Mouse (Mus musculus): ENCODE measurements around the gene Lrrc28. TPM values are rescaled to one million over a fixed set of nuclear protein-coding genes. Genes with fewer than 3 reads are reported as not detected.

Lrrc28 gene
- total and polyA plus RNA-seq, 2 experiments from 2014 or later, result 22.6 to 48.5 TPM

GRCm38 (mm10) chr7:67565132-67565531 is 79.9 kb downstream of the Lrrc28 start:
- WGBS, result 47% methylated on average over 1 of the region's 1 CpGs

GRCm38 (mm10) chr7:67562176-67562575 is 82.9 kb downstream of the Lrrc28 start:
- TF ChIP-seq CTCF (IDR thresholded peaks at IDR 0.05; ENCODE audit: low read depth), result no peak
- Histone ChIP-seq H3K27ac (no peak overlapping the region), H3K9me3 (ENCODE audit: low read length) (no peaks in the 10 kb centered on the region), H3K4me3 (ENCODE audit: low read length) (no peak overlapping the region), H3K9ac (replicated peaks; ENCODE audit: low read length) (no peak overlapping the region), H3K4me2 (ENCODE audit: low read depth, low read length) (no peak overlapping the region), H3K36me3 (ENCODE audit: insufficient read depth, low read length) (no peaks in the 10 kb centered on the region), H3K27me3 (ENCODE audit: insufficient read depth, low read length) (no peaks in the 10 kb centered on the region), H3K4me1 (ENCODE audit: insufficient read depth, low read length) (no peaks in the 10 kb centered on the region)
- ATAC-seq (no peak), DNase-seq (ENCODE audit: low spot score) (no peak)
- WGBS, result 43% methylated on average over 12 of the region's 12 CpGs

More at GRCm38 (mm10) chr7:67565132-67565531, 79.9 kb downstream of the Lrrc28 start:
- DNase-seq (ENCODE audit: low spot score), result no peak
- no peaks in the 10 kb centered on the region for H3K36me3 ChIP-seq (ENCODE audit: insufficient read depth, low read length)
- H3K4me2 ChIP-seq (ENCODE audit: low read depth, low read length), result no peak overlapping the region
- H3K9ac ChIP-seq (replicated peaks; ENCODE audit: low read length), result no peak overlapping the region
- H3K4me1 ChIP-seq (ENCODE audit: insufficient read depth, low read length), result no peaks in the 10 kb centered on the region
- no peak for TF ChIP-seq CTCF (IDR thresholded peaks at IDR 0.05; ENCODE audit: low read depth)
- no peaks in the 10 kb centered on the region for H3K27me3 ChIP-seq (ENCODE audit: insufficient read depth, low read length)
- H3K27ac ChIP-seq, result no peak overlapping the region
- no peak for ATAC-seq
- H3K9me3 ChIP-seq (ENCODE audit: low read length), result no peaks in the 10 kb centered on the region
- H3K4me3 ChIP-seq (ENCODE audit: low read length), result no peak overlapping the region

- TF ChIP-seq CTCF (IDR thresholded peaks at IDR 0.05; ENCODE audit: low read depth), result no peak
- 91% methylated on average over 7 of the region's 7 CpGs for WGBS
- no peaks in the 10 kb centered on the region for H3K36me3 ChIP-seq (ENCODE audit: insufficient read depth, low read length)
These were observed 85.6 kb downstream of the Lrrc28 start for GRCm38 (mm10) chr7:67559486-67559885.

DNA sequence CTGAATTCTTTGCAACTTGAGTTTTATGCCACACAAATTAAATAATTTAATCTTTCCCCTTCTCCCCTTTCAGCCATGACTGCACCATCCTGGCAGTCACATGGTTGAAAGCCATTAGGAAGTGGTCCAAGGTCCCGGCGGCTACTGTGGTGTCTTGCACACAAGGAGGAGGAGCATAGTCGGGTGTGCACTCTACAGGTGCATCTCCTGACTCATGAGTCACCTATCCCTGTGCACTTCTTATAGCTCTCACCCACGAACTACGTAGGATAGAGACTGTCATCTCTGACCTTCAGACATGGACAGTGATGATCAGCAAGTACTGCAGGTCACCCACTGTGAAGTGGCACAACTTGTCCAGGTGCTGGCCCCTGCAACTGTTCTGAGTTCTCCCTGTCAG is 86.8 kb downstream of the Lrrc28 start:
- no peaks in the 10 kb centered on the region for H3K27me3 ChIP-seq (ENCODE audit: insufficient read depth, low read length)
- 85% methylated on average over 5 of the region's 5 CpGs for WGBS
- ATAC-seq (no peak), DNase-seq (ENCODE audit: low spot score) (no peak)
- no peaks in the 10 kb centered on the region for H3K9me3 ChIP-seq (ENCODE audit: low read length)
- no peak overlapping the region for H3K9ac ChIP-seq (replicated peaks; ENCODE audit: low read length)
- no peaks in the 10 kb centered on the region for H3K36me3 ChIP-seq (ENCODE audit: insufficient read depth, low read length)
- no peaks in the 10 kb centered on the region for H3K4me1 ChIP-seq (ENCODE audit: insufficient read depth, low read length)
- no peak for TF ChIP-seq CTCF (IDR thresholded peaks at IDR 0.05; ENCODE audit: low read depth)
- no peak overlapping the region for H3K27ac ChIP-seq
- H3K4me3 ChIP-seq (ENCODE audit: low read length), result no peak overlapping the region
- H3K4me2 ChIP-seq (ENCODE audit: low read depth, low read length), result no peak overlapping the region

More at GRCm38 (mm10) chr7:67559486-67559885, 85.6 kb downstream of the Lrrc28 start:
- DNase-seq (ENCODE audit: low spot score), result no peak
- H3K9me3 ChIP-seq (ENCODE audit: low read length), result no peaks in the 10 kb centered on the region
- no peaks in the 10 kb centered on the region for H3K27me3 ChIP-seq (ENCODE audit: insufficient read depth, low read length)
- no peak overlapping the region for H3K4me2 ChIP-seq (ENCODE audit: low read depth, low read length)
- no peak for ATAC-seq
- no peaks in the 10 kb centered on the region for H3K4me1 ChIP-seq (ENCODE audit: insufficient read depth, low read length)
- H3K27ac ChIP-seq, result no peak overlapping the region
- no peak overlapping the region for H3K4me3 ChIP-seq (ENCODE audit: low read length)
- H3K9ac ChIP-seq (replicated peaks; ENCODE audit: low read length), result no peak overlapping the region

DNA sequence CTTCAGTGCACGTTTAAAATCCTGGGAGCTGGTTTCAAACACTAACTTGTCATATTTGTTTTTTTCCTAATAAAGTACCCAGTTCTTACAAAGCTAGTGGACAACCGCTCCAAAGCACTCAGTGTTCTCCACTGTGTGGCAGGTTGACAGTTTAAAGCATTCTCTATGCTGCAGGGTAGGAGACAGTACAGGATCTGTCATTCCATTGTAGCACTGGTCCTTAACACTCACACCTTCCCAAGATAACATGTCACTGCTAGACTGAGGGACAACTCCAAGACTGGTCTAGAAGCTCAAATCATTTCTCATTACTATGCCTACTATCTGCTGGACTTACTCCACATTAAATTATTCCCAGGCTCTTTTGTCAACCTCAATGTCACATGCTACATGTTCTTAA is 90.2 kb downstream of the Lrrc28 start:
- DNase-seq (ENCODE audit: low spot score), result no peak
- H3K4me3 ChIP-seq (ENCODE audit: low read length), result no peak overlapping the region
- no peaks in the 10 kb centered on the region for H3K36me3 ChIP-seq (ENCODE audit: insufficient read depth, low read length)
- WGBS, result 89% methylated on average over 2 of the region's 2 CpGs
- no peak for TF ChIP-seq CTCF (IDR thresholded peaks at IDR 0.05; ENCODE audit: low read depth)
- H3K9me3 ChIP-seq (ENCODE audit: low read length), result no peaks in the 10 kb centered on the region
- H3K27ac ChIP-seq, result no peak overlapping the region
- H3K4me2 ChIP-seq (ENCODE audit: low read depth, low read length), result no peak overlapping the region
- no peak overlapping the region for H3K9ac ChIP-seq (replicated peaks; ENCODE audit: low read length)
- H3K27me3 ChIP-seq (ENCODE audit: insufficient read depth, low read length), result no peaks in the 10 kb centered on the region
- ATAC-seq, result no peak
- H3K4me1 ChIP-seq (ENCODE audit: insufficient read depth, low read length), result no peaks in the 10 kb centered on the region

DNA sequence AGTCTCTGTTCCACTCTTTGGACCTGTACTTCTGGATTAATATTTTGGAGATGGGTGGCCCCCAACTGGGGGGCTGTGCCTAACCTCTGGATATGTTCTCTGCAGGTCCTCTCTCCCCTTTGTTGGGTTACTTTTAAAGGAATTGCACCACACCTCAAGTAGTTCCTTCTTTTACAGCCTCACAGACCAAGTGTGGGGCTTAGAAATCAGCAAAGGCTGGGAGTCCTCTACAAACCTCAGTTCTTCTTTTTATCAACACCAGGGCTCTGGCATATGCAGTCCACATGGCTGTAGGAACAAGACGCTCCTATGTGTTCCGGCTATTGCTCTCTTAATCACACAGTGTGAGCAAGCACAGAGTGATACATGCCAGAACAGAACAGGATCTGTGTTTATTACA is 93.8 kb downstream of the Lrrc28 start:
- H3K27ac ChIP-seq, result no peak overlapping the region
- peaks cover 6% of the 10 kb centered on the region for H3K4me1 ChIP-seq (ENCODE audit: insufficient read depth, low read length)
- H3K9me3 ChIP-seq (ENCODE audit: low read length), result no peaks in the 10 kb centered on the region
- H3K4me3 ChIP-seq (ENCODE audit: low read length), result no peak overlapping the region
- H3K4me2 ChIP-seq (ENCODE audit: low read depth, low read length), result no peak overlapping the region
- no peak for ATAC-seq
- no peaks in the 10 kb centered on the region for H3K27me3 ChIP-seq (ENCODE audit: insufficient read depth, low read length)
- no peak for TF ChIP-seq CTCF (IDR thresholded peaks at IDR 0.05; ENCODE audit: low read depth)
- H3K9ac ChIP-seq (replicated peaks; ENCODE audit: low read length), result no peak overlapping the region
- no peak for DNase-seq (ENCODE audit: low spot score)
- WGBS, result 89% methylated on average over 2 of the region's 2 CpGs
- no peaks in the 10 kb centered on the region for H3K36me3 ChIP-seq (ENCODE audit: insufficient read depth, low read length)

- Histone ChIP-seq H3K9ac (replicated peaks; ENCODE audit: low read length) (no peak overlapping the region), H3K4me2 (ENCODE audit: low read depth, low read length) (no peak overlapping the region), H3K36me3 (ENCODE audit: insufficient read depth, low read length) (no peaks in the 10 kb centered on the region), H3K9me3 (ENCODE audit: low read length) (no peaks in the 10 kb centered on the region), H3K4me1 (ENCODE audit: insufficient read depth, low read length) (peaks cover 6% of the 10 kb centered on the region), H3K27ac (no peak overlapping the region; the same call in 1 of the 2 replicates), H3K4me3 (ENCODE audit: low read length) (no peak overlapping the region), H3K27me3 (ENCODE audit: insufficient read depth, low read length) (no peaks in the 10 kb centered on the region)
- WGBS, result 14% methylated on average over 6 of the region's 6 CpGs
- TF ChIP-seq CTCF (IDR thresholded peaks at IDR 0.05; ENCODE audit: low read depth), result peak; percentile 80
- DNase-seq (ENCODE audit: low spot score), result peak; percentile 95
- peak; percentile 90 for ATAC-seq
These were observed 96.0 kb downstream of the Lrrc28 start for GRCm38 (mm10) chr7:67549073-67549561.

Measured in hindbrain, postnatal 0 days (tissue).